In genomic region chr11:98021118-98021517, GRCm38 (mm10) we compare ENCODE assay signal across 9 mouse cellular contexts. TPM values are rescaled to one million over a fixed set of nuclear protein-coding genes. Genes with fewer than 3 reads are reported as not detected.
DNase-seq lines count a peak whose midpoint lies in the region; ATAC-seq and TF ChIP-seq lines count a peak whose summit lies in the region.
"Had no signal": no experiment of that assay in that cellular context is flagged by ENCODE, and none has a peak within 500 bp of the region (broad histone marks: within the 10 kb centered on the region; RNA-seq: fewer than 3 reads in every experiment).

No protein-coding gene starts in this region.

- WGBS in kidney, postnatal 0 days = 24% methylated on average over 2 of the region's 2 CpGs
- WGBS in forebrain, embryonic 10.5 days = 72% methylated on average over 2 of the region's 2 CpGs
- WGBS in hindbrain, postnatal 0 days = 40% methylated on average over 2 of the region's 2 CpGs

- no peak overlapping the region for H3K27ac ChIP-seq in kidney, postnatal 0 days
- H3K27ac ChIP-seq in forebrain, embryonic 10.5 days = peak overlapping the region; percentile 95; the same call in 1 of the 2 replicates
- H3K27ac ChIP-seq in hindbrain, postnatal 0 days = peak overlapping the region; percentile 17; the same call in 1 of the 2 replicates

- no peak for ATAC-seq in kidney, postnatal 0 days (replicated peaks; ENCODE audit: low FRiP score, low read depth)
- ATAC-seq in hindbrain, postnatal 0 days = no peak

- intact Hi-C loops in left cerebral cortex, postnatal 25 days (cut with DNase I) = loop anchor here (5.0 kb wide), 1 partner anchor 181 kb away; the partner anchor contains the start of gene Cdk12

- H3K79me2 ChIP-seq in myocyte (ENCODE audit: control insufficient read depth, insufficient read depth) = peaks cover 16% of the 10 kb centered on the region

- peak overlapping the region; percentile 81; the same call in 1 of the 2 replicates for H3K9ac ChIP-seq in kidney, postnatal 0 days (ENCODE audit: low read depth, low read length)
- H3K9ac ChIP-seq in hindbrain, postnatal 0 days (replicated peaks; ENCODE audit: low read length) = peak overlapping the region; percentile 96

- no peak for DNase-seq in kidney, postnatal 0 days (ENCODE audit: low spot score)
- no peak for DNase-seq in kidney, postnatal 25 days
- DNase-seq in forebrain, embryonic 10.5 days (ENCODE audit: extremely low spot score, low spot score) = no peak
- no peak for DNase-seq in hindbrain, postnatal 0 days (ENCODE audit: low spot score)
- no peak for DNase-seq in left cerebral cortex, adult 18-20 months (ENCODE audit: low spot score in 2 of 2)
- DNase-seq in left cerebral cortex, postnatal 25 days (ENCODE audit: low spot score in 2 of 2) = no peak
- no peak for DNase-seq in kidney, adult 11 months

- TF ChIP-seq POLR2A in myocyte (IDR thresholded peaks at IDR 0.05; ENCODE audit: insufficient read length, low read depth) = no peak

- no peaks in the 10 kb centered on the region for H3K27me3 ChIP-seq in kidney, postnatal 0 days (ENCODE audit: insufficient read depth, low read length)
- H3K27me3 ChIP-seq in forebrain, embryonic 10.5 days (ENCODE audit: poor library complexity, severe bottlenecking) = peaks cover 34% of the 10 kb centered on the region
- H3K27me3 ChIP-seq in hindbrain, postnatal 0 days (ENCODE audit: insufficient read depth, low read length) = no peaks in the 10 kb centered on the region
- no peaks in the 10 kb centered on the region for H3K27me3 ChIP-seq in myocyte (ENCODE audit: control insufficient read depth, insufficient read depth, insufficient read length)

- H3ac ChIP-seq in myocyte (ENCODE audit: control insufficient read depth, insufficient read length) = peak overlapping the region; percentile 60

- no peak for TF ChIP-seq CTCF in kidney, postnatal 0 days (IDR thresholded peaks at IDR 0.05; ENCODE audit: low read depth)
- TF ChIP-seq CTCF in hindbrain, postnatal 0 days (IDR thresholded peaks at IDR 0.05; ENCODE audit: low read depth) = no peak

- peaks cover 15% of the 10 kb centered on the region; the same call in 1 of the 2 replicates for H3K36me3 ChIP-seq in kidney, postnatal 0 days (ENCODE audit: insufficient read depth, low read length)
- H3K36me3 ChIP-seq in forebrain, embryonic 10.5 days (replicated peaks) = peaks cover 23% of the 10 kb centered on the region
- H3K36me3 ChIP-seq in hindbrain, postnatal 0 days (ENCODE audit: insufficient read depth, low read length) = peaks cover 19% of the 10 kb centered on the region; the same call in 1 of the 2 replicates
- peaks cover 20% of the 10 kb centered on the region for H3K36me3 ChIP-seq in myocyte (ENCODE audit: control insufficient read depth, insufficient read depth)

- H3K4me3 ChIP-seq in kidney, postnatal 0 days (replicated peaks; ENCODE audit: low read depth, low read length) = peak overlapping the region; percentile 71
- H3K4me3 ChIP-seq in forebrain, embryonic 10.5 days = peak overlapping the region; percentile 64
- H3K4me3 ChIP-seq in hindbrain, postnatal 0 days (ENCODE audit: low read length) = peak overlapping the region; percentile 92
- peak overlapping the region; percentile 96 for H3K4me3 ChIP-seq in myocyte

- peak overlapping the region; percentile 96 for H3K4me2 ChIP-seq in kidney, postnatal 0 days (ENCODE audit: low read length)
- H3K4me2 ChIP-seq in hindbrain, postnatal 0 days (ENCODE audit: low read depth, low read length) = peak overlapping the region; percentile 67
- H3K4me2 ChIP-seq in myocyte (ENCODE audit: low read depth) = peak overlapping the region; percentile 91

- H3K9me3 ChIP-seq in kidney, postnatal 0 days (replicated peaks; ENCODE audit: low read length) = no peaks in the 10 kb centered on the region
- H3K9me3 ChIP-seq in forebrain, embryonic 10.5 days = no peaks in the 10 kb centered on the region
- no peaks in the 10 kb centered on the region for H3K9me3 ChIP-seq in hindbrain, postnatal 0 days (ENCODE audit: low read length)

- peaks cover 15% of the 10 kb centered on the region for H3K4me1 ChIP-seq in kidney, postnatal 0 days (replicated peaks; ENCODE audit: insufficient read depth, low read length)
- peaks cover 67% of the 10 kb centered on the region for H3K4me1 ChIP-seq in forebrain, embryonic 10.5 days
- H3K4me1 ChIP-seq in hindbrain, postnatal 0 days (ENCODE audit: insufficient read depth, low read length) = peaks cover 24% of the 10 kb centered on the region

TF ChIP-seq in myocyte, 11 proteins besides CTCF, POLR2A, EP300 and RAD21:
- peak; percentile 52 for TF ChIP-seq TCF3 (IDR thresholded peaks at IDR 0.05; ENCODE audit: insufficient read length, low read depth)
- no peak for TF ChIP-seq E2F4 (IDR thresholded peaks at IDR 0.05; ENCODE audit: insufficient read depth)
- peak; percentile 62 to 97 (median 91) for TF ChIP-seq MYOG (IDR thresholded peaks at IDR 0.05; ENCODE audit: control insufficient read depth in 1 of 3, insufficient read depth in 1 of 3, insufficient read length in 2 of 3, low read depth in 2 of 3)
- no peak for TF ChIP-seq SRF (IDR thresholded peaks at IDR 0.05; ENCODE audit: control insufficient read depth, insufficient read length, low read depth)
- TF ChIP-seq MAX (IDR thresholded peaks at IDR 0.05; ENCODE audit: low read depth) = no peak
- peak; percentile 90 to 97 (median 94) for TF ChIP-seq MYOD1 (IDR thresholded peaks at IDR 0.05; ENCODE audit: control insufficient read depth in 1 of 3, insufficient read length in 2 of 3, low read depth in 2 of 3)
- peak; percentile 84 for TF ChIP-seq TCF12 (IDR thresholded peaks at IDR 0.05; ENCODE audit: insufficient read depth, poor library complexity, severe bottlenecking)
- peak; percentile 34 for TF ChIP-seq POLR2AphosphoS2 (IDR thresholded peaks at IDR 0.05; ENCODE audit: insufficient read length, low read depth)
- no peak for TF ChIP-seq USF1 (IDR thresholded peaks at IDR 0.05; ENCODE audit: low read depth)
- peak; percentile 20; the same call in 1 of the 2 replicates for TF ChIP-seq CEBPB (IDR thresholded peaks at IDR 0.05; ENCODE audit: insufficient read depth, poor library complexity, severe bottlenecking)
- no peak for TF ChIP-seq REST (IDR thresholded peaks at IDR 0.05; ENCODE audit: insufficient read depth, insufficient read length)

RNA-seq across cellular contexts. Expression of gene Cacnb1, which starts 1.7 kb away (rescaled TPM):
- 8.8 and 9.0 TPM in 2 replicates for polyA plus RNA-seq in kidney, postnatal 0 days (2015; fragmentation: Nextera tagmentation; extraction: Ambion mirVana)
- polyA plus RNA-seq in forebrain, embryonic 10.5 days (2016; fragmentation: Nextera tagmentation; extraction: Ambion mirVana) = 5.3 and 6.0 TPM in 2 replicates
- 83.4 and 84.4 TPM in 2 replicates for total RNA-seq in hindbrain, postnatal 0 days (2014; rRNA removed)
- 43.1 and 51.0 TPM in 2 replicates for polyA plus RNA-seq in hindbrain, postnatal 0 days (2015; fragmentation: Nextera tagmentation; extraction: Ambion mirVana)
- polyA plus RNA-seq in myocyte (2012; fragmentation: generic; extraction: Trizol) = 163 TPM
- total RNA-seq in left cerebral cortex, adult 18-20 months (2021) = 100 to 1,000 TPM; 154 to 170 TPM
- total RNA-seq in left cerebral cortex, postnatal 25 days (2021) = 100 to 1,000 TPM; 155 to 167 TPM

RNA-seq across cellular contexts. Expression of gene Rpl19, which starts 5.4 kb away (rescaled TPM):
- 1,072 and 1,182 TPM in 2 replicates for polyA plus RNA-seq in kidney, postnatal 0 days (2015; fragmentation: Nextera tagmentation; extraction: Ambion mirVana)
- 1,192 and 1,195 TPM in 2 replicates for polyA plus RNA-seq in forebrain, embryonic 10.5 days (2016; fragmentation: Nextera tagmentation; extraction: Ambion mirVana)
- total RNA-seq in hindbrain, postnatal 0 days (2014; rRNA removed) = 462 and 515 TPM in 2 replicates
- polyA plus RNA-seq in hindbrain, postnatal 0 days (2015; fragmentation: Nextera tagmentation; extraction: Ambion mirVana) = 650 and 673 TPM in 2 replicates
- polyA plus RNA-seq in myocyte (2012; fragmentation: generic; extraction: Trizol) = 2,972 TPM
- 100 to 1,000 TPM; 627 to 650 TPM for total RNA-seq in left cerebral cortex, adult 18-20 months (2021)
- total RNA-seq in left cerebral cortex, postnatal 25 days (2021) = 100 to 1,000 TPM; 560 to 589 TPM

RNA-seq across cellular contexts. Expression of gene Arl5c, which starts 25.1 kb away (rescaled TPM):
- polyA plus RNA-seq in kidney, postnatal 0 days (2015; fragmentation: Nextera tagmentation; extraction: Ambion mirVana) = 2.0 and 3.1 TPM in 2 replicates
- polyA plus RNA-seq in forebrain, embryonic 10.5 days (2016; fragmentation: Nextera tagmentation; extraction: Ambion mirVana) = 15.2 and 17.6 TPM in 2 replicates
- total RNA-seq in hindbrain, postnatal 0 days (2014; rRNA removed) = 2.0 and 2.6 TPM in 2 replicates
- 3.6 and 4.8 TPM in 2 replicates for polyA plus RNA-seq in hindbrain, postnatal 0 days (2015; fragmentation: Nextera tagmentation; extraction: Ambion mirVana)
- 2.1 TPM for polyA plus RNA-seq in myocyte (2012; fragmentation: generic; extraction: Trizol)
- total RNA-seq in left cerebral cortex, adult 18-20 months (2021) = 1 to 10 TPM; 1.4 to 1.9 TPM
- total RNA-seq in left cerebral cortex, postnatal 25 days (2021) = 1 to 10 TPM in 1 of 2 experiments, under 1 TPM in 1; 0.89 to 1.7 TPM

RNA-seq across cellular contexts. Expression of gene Stac2, which starts 32.1 kb away (rescaled TPM):
- 1.6 and 2.0 TPM in 2 replicates for polyA plus RNA-seq in kidney, postnatal 0 days (2015; fragmentation: Nextera tagmentation; extraction: Ambion mirVana)
- 0.32 and 0.42 TPM in 2 replicates for polyA plus RNA-seq in forebrain, embryonic 10.5 days (2016; fragmentation: Nextera tagmentation; extraction: Ambion mirVana)
- total RNA-seq in hindbrain, postnatal 0 days (2014; rRNA removed) = 4.4 and 6.9 TPM in 2 replicates
- 5.8 and 6.1 TPM in 2 replicates for polyA plus RNA-seq in hindbrain, postnatal 0 days (2015; fragmentation: Nextera tagmentation; extraction: Ambion mirVana)
- polyA plus RNA-seq in myocyte (2012; fragmentation: generic; extraction: Trizol) = 41.7 TPM
- 100 to 1,000 TPM in 1 of 2 experiments, 10 to 100 TPM in 1; 86.3 to 109 TPM for total RNA-seq in left cerebral cortex, adult 18-20 months (2021)
- total RNA-seq in left cerebral cortex, postnatal 25 days (2021) = 10 to 100 TPM; 63.4 to 76.9 TPM
- total RNA-seq: MEL had no signal

RNA-seq across cellular contexts. Expression of gene Plxdc1, which starts 34.9 kb away (rescaled TPM):
- 1.8 and 2.1 TPM in 2 replicates for polyA plus RNA-seq in kidney, postnatal 0 days (2015; fragmentation: Nextera tagmentation; extraction: Ambion mirVana)
- 0.11 and 0.16 TPM in 2 replicates for polyA plus RNA-seq in forebrain, embryonic 10.5 days (2016; fragmentation: Nextera tagmentation; extraction: Ambion mirVana)
- 1.5 and 3.8 TPM in 2 replicates for total RNA-seq in hindbrain, postnatal 0 days (2014; rRNA removed)
- 4.2 and 4.6 TPM in 2 replicates for polyA plus RNA-seq in hindbrain, postnatal 0 days (2015; fragmentation: Nextera tagmentation; extraction: Ambion mirVana)
- 2.7 TPM for polyA plus RNA-seq in myocyte (2012; fragmentation: generic; extraction: Trizol)
- total RNA-seq in left cerebral cortex, adult 18-20 months (2021) = 10 to 100 TPM; 42.2 to 46.7 TPM
- total RNA-seq in left cerebral cortex, postnatal 25 days (2021) = 10 to 100 TPM; 22.0 to 22.4 TPM
